Mouse (Mus musculus): ENCODE data around the gene Agmo.
A peak's percentile ranks its signal among the peaks of the same experiment; 100 is the strongest.

Agmo gene

DNA sequence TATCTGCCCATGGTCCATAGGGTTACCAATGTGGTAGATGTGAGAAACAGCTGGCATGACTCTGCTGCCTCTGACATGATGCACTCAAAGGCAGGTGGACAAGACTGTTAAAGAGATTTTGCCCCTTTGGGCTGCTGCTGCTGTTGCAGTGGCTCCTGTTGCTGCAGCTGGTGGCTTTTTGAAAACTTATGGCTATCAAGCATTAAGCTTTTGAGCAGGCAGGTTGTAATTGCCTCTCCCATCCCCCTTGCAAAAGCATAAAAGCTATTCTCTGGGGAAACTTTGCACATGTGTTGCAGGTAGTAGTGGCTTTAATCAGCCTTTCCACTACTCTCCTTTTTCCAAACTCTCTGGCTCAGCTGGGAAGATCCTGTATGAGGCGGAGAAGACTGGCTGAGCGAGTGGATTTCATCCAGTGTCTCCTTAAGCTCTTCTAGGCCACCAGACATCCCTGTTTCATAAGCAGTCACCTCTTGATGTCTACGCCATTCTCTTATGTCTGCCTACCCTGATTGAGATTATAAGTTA is 201.1 kb downstream of the Agmo start:
- DNase-seq = no peak

GRCm38 (mm10) chr12:37445255-37445654 is 203.8 kb downstream of the Agmo start:
- DNase-seq = no peak

DNA sequence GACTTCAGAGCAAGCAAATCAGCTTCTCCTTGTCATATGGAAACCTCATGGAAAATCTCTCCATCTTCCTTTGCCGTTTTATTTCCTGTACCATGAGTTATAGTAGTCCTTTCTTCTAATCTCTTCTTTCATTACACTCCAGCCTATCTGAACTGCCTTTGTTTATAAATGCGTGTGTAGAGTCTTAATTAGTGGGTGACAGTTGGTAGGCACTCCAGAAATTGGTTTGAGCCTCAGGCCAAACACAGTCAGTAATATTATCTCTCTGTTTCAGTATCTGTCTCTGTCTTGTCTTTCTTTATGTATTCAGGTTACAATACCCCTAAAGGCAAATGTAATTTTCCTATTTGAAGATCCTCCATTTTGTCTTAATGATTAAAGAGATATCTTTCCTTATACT is 208.2 kb downstream of the Agmo start:
- no peak for DNase-seq

DNA sequence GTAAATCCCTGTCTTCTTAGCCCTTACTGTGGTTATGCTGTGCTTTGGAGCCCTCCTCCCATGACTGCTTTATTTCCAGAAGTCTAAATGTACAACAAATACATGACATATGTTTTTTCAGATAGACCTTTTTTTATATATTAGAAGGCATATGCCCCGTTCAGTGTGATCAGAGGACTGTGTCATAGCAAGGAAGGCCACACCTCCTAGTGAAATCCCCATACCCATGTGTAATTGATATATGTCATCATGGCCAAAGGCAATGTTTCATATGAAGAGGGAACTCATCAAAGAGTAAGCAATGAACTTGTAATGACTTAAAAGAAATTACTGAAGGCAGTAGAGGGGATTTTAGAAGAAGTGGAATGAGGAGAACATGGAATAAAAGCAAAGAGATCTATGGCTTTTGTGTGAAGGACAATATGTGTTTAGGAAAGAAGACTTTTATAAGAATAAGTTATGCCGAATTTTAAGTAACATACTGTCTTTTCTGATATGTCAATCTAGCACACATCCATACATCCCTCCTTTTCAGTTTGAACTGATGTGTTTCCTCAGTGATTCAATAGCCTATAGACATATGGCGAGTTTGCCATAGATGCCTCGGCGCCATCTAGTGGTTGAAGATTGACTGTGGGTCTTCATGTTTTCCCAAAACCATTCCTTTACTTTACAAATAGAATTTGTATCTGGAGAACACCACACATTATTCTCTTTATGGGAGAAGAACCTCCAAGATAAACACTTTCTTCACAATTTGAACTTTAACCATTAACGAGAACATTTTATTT is 209.1 kb downstream of the Agmo start:
- DNase-seq = peak; percentile 81

GRCm38 (mm10) chr12:37471631-37472030 is 230.2 kb downstream of the Agmo start:
- DNase-seq = no peak

DNA sequence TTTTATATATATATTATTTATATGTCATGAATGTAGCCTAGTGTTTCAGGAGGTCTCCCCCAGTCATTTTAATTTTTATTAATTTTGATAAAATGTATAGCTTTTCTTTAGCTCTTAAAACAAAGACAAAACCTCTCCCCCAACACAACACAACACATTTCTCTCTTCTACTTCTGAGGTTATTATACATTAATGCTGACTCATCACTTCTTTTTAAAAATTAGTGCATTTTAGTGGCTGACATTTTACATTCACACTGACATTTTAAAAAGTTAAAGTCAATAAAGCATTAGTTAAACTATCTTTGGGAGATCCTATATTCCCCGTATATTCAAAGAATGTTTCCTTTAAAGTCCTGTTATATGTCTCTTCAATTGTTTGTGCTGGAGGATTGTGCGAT is 235.4 kb downstream of the Agmo start:
- DNase-seq = no peak

GRCm38 (mm10) chr12:37487991-37488390 is 246.6 kb downstream of the Agmo start:
- DNase-seq = no peak

DNA sequence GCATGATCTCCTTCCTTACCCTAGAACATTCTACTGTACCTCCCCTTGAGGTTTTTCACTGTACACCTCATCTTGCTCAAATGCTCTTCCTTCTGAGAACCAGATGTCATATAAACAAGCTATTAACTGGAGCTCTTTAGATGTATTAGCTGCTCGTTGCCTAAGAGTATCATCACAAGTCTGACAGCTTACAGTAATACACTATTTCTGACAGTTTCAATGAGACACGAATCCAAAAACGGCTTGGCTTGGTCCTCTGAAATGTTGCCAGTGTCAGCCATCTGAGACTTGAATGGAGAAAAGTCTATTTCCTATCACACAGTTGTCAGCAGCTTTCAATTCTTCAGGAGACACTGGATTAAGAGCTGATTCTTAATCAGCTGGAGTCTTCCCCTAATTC is 257.4 kb downstream of the Agmo start:
- DNase-seq = no peak

DNA sequence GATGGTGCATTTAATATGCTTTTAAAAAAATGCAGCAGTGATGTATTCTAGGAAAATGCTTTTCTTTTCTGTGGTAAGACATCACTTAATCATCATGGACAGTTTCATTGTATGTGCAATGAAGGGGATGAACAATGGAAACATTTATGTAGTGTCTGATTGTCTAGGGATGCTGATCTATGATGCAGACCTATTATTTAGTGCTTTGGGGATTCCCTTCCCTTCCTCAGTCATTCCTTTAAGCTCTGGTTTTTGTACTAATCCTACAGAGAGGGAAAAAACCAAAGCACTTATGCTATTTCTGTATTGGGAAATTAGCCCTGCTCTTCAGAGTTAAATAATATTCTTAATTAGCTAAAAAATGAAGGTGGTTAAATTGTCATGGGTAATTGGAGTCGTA is 266.0 kb downstream of the Agmo start:
- DNase-seq = no peak

DNA sequence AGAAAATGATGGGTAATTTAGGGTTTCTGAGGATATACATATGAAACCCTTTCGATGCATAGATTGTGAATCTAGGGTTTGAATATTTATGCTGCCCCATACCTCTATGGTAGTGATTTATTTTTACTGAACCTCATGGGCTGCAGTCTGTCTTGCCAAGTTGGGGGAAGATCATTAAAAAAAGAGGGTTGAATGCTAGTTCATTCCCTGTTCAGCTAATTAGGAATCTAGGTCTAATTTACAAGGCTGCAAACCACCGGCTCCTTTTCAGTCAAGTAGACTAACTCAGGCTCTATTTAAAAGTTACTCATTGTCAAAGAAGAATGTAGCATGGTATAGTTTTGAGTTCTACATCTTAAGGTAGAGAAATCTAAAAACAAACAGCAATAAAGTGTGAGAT is 266.4 kb downstream of the Agmo start:
- no peak for DNase-seq

- no peak for DNase-seq
Observed at GRCm38 (mm10) chr12:37521772-37522171, 280.3 kb downstream of the Agmo start.

GRCm38 (mm10) chr12:37524662-37525061 is 283.2 kb downstream of the Agmo start:
- no peak for DNase-seq

DNA sequence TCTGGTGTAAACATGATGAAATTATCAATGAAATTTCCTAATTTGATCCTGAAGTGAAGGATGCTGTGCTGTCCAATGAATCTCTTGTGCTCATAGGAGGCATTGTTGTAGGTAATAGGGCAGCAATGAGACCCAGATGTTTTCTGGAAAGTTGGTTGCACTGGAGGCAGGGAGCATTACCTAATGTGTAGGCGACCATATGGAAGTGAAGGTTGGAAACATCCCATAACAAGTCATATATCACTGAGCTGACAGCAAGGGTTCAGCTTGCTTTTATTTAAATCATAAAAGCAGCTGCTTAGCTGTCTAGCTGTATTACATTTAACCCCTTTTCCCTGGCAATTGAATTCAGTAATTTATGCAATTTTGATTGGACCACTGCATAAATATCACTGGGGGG is 299.6 kb downstream of the Agmo start:
- no peak for DNase-seq

- DNase-seq = no peak
Observed at GRCm38 (mm10) chr12:37558284-37558683, 316.8 kb downstream of the Agmo start.

DNA sequence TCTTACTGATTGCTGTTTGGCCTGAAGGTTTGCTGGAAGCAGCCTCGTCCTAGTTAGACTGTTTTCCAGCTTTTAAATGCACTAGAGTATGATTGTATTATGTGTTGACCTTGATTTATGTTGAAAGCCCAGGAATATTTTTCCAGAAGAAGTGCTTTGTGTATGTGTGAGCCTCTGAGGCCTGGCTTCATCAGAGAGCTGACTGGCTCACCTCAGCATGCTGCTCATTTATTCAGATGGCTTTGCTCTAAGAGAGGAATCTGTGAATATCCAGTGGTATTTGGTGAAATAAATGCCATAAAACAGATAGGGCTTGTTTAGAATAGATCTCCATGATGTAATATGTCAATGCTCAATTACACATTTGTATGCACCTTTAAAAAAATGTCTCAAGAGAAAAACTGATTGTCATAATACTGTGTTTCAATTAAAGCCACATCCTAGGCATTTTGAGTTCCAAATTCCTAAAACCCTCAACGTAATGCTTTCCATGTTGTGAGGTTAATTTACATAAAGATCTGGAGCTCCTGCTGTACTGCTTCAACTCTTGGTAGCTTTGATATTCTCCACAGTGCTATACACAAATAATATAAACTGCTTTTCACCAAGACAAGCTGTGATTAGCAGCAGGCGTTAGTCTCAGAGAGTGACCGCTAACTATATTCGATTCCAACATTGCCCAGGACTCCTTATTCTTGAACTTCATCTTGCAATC is 324.6 kb downstream of the Agmo start:
- no peak for DNase-seq

DNA sequence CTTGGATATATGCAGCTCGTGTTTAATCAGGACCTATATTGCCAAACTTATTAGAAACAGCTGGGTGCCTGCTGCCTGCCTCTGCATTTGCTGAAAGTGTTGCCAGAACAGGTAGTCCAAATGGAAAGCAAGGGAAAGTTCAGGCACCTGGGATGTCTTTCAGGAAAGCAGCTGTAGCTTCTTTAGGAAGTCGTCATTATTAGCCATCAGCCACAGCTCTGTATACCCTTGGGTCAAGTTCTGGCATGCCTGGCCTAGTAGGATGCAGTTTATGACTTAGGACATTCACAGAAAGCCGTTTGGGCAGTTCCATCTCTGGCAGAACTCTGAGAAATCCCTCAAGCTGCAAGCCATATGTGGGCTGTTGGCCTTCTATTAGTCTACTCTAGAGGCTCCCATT is 330.5 kb downstream of the Agmo start:
- no peak for DNase-seq

DNA sequence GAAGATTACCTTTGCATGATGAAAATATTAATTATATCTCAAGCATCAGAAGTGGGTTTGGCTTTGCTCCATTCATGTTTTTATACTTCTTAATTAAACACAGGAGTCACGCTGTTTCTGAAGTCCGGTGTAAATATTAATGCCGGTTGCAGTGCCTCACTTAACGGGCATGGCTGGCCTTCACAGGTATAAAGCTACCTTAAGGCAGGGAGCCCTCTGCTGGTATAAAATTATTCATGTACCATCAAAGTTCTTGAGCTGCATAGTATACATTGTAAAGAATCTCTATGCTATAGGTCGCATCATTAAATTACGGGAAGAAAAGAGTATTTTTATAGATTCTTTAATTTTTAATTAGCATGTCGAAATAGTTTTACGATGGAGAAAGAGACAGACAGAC is 341.3 kb downstream of the Agmo start:
- DNase-seq = no peak

- no peak for DNase-seq
Observed at GRCm38 (mm10) chr12:37592853-37593252, 351.4 kb downstream of the Agmo start.

DNA sequence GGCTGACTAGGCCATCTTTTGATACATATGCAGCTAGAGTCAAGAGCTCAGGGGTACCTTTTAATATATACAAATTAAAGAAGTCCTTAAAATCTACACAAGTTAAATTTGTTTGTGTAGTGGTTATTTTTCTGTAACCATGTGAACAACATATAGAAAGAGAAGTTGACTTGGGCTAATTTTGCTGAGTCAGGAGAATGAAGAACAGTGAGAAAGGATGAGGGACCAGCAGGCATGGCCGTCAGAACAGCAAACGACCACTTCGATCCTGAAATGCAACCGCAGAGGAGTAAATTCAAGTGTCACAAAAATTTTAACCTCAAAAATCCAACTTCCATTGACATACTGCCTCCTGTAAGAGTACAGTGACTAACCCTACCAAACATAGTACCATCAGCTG is 371.4 kb downstream of the Agmo start:
- DNase-seq = no peak

DNA sequence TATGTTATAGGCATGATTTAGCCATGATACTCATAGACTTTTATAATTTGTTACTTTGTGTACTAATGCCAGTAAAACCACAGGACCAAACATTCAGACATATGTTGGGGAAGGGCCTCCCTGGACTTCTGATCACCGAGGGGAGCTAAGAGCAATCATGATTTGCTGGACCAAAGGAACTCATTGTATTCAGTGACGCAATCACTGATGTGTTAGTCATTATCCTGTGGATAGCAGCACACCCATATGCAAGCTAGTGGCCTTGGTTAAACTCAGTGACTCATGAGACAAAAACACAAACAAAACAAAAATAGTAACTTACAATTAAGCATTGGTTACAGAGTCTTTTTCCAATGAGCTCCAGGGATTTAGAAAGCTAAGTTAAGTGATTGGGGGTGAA is 373.3 kb downstream of the Agmo start:
- DNase-seq = no peak

GRCm38 (mm10) chr12:37624078-37624477 is 382.6 kb downstream of the Agmo start:
- no peak for DNase-seq
